Mouse (Mus musculus): ENCODE measurements around the gene Tubgcp6. TPM values are rescaled to one million over a fixed set of nuclear protein-coding genes. Genes with fewer than 3 reads are reported as not detected.

Gene Tubgcp6
- total RNA-seq, 2 experiments from 2014 or later = 20.2 to 23.4 TPM

DNA sequence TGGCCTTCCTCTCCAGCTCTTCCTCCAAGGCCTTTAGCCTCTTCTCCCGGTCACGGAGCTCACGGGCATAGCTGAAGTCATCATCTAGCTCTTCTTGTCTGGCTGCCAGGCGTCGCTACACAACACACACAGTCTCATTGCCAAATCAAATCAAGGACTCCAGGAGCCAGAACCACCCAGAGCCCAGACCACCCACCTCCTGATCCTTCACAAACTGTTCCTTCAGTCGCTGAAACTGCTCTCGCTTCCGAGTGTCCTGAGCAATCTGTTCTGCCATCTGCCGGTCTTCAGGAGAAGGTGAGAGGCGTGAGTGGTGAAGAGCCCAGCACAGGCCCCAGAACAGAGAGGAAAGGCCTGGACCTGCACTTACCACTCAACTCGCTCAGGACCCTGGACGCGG is 16.8 kb downstream of the Tubgcp6 start:
- no peak for ATAC-seq (replicated peaks; ENCODE audit: poor library complexity, severe bottlenecking)

- no peak for ATAC-seq (replicated peaks; ENCODE audit: poor library complexity, severe bottlenecking)
Measured at GRCm38 (mm10) chr15:89104425-89104824, 18.5 kb downstream of the Tubgcp6 start.

- ATAC-seq (replicated peaks; ENCODE audit: poor library complexity, severe bottlenecking) = no peak
Measured at GRCm38 (mm10) chr15:89103921-89104320, 19.0 kb downstream of the Tubgcp6 start.

DNA sequence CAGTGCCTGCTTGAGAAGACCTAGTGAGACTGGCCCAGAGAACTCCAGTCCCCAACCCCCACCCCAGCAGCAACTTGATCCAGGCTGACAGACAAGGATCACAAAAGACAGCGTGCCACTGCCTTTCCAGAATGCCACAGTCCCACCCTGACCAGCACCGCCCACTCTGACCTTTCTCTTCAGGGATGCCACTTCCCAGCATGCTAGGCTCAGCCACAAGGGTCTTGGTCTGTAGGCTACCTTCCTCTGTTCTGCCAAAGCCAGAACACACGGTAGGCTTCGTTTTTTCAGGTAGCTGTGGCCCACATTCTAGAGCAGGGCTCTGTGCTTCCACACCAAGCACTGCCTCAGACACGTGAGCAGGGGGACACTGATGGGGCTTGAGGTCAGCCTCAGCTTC is 20.3 kb downstream of the Tubgcp6 start:
- ATAC-seq (replicated peaks; ENCODE audit: poor library complexity, severe bottlenecking) = no peak

DNA sequence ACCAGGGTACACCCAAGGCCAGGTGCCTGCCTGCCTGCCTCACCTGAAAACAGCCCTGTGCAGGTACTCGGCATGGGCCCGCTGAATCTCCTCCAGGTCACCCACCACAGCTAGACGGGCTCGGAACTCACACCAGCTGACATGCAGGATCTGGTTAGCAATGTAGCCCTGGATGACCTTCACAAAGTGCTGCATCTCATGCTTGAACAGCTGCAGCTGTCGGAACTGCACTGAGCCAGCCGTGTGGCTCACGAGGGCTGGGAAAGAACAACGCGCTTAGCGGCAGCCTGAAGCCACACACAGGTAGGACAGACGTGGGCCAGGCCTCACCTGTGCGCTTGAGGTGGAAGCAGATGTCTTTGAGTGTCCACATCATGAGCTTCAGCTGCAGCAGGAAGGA is 22.1 kb downstream of the Tubgcp6 start:
- no peak for ATAC-seq (replicated peaks; ENCODE audit: poor library complexity, severe bottlenecking)

DNA sequence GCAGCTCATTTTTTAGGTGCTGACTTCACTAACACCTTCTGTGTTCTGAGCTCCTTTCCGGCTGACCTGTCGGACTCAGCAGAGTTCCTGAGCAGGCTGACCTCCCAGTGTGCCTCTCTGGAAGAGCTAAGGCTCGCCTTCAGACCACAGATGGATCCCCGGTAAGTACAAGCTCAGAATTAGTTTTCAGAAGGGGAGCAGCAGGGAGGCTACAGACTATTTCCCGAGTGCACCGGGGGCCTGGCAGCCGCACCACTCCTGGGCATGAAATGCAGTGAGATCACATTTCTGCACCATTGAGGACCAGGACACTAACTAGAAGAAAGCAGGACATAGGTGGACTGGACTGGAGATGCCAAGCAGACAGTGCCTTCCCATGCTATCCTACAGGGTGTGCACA is 24.3 kb downstream of the Tubgcp6 start:
- ATAC-seq (replicated peaks; ENCODE audit: poor library complexity, severe bottlenecking) = no peak

GRCm38 (mm10) chr15:89097450-89097849 is 25.5 kb downstream of the Tubgcp6 start:
- no peak for ATAC-seq (replicated peaks; ENCODE audit: poor library complexity, severe bottlenecking)

- no peak for ATAC-seq (replicated peaks; ENCODE audit: poor library complexity, severe bottlenecking)
Measured at GRCm38 (mm10) chr15:89092181-89092580, 30.7 kb downstream of the Tubgcp6 start.

DNA sequence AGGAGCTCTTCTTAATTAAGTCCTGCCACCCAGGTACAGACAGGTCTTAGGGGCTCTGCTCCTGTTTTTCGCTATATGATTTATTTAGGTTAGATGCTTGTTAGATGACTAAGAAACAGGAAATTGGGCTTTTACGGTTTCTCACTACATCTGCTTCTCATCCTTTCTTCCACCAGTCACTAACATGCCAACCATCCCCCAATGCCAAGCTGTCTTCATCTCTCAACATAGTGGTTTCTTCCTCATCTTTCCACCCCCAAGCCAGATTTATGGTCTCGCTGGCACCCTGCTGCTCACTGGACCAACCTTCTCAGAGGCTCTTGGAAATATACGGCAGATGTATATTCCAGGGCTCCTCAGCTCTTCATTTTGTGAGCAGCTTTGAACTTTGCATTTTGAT is 32.2 kb downstream of the Tubgcp6 start:
- no peak for ATAC-seq (replicated peaks; ENCODE audit: poor library complexity, severe bottlenecking)

DNA sequence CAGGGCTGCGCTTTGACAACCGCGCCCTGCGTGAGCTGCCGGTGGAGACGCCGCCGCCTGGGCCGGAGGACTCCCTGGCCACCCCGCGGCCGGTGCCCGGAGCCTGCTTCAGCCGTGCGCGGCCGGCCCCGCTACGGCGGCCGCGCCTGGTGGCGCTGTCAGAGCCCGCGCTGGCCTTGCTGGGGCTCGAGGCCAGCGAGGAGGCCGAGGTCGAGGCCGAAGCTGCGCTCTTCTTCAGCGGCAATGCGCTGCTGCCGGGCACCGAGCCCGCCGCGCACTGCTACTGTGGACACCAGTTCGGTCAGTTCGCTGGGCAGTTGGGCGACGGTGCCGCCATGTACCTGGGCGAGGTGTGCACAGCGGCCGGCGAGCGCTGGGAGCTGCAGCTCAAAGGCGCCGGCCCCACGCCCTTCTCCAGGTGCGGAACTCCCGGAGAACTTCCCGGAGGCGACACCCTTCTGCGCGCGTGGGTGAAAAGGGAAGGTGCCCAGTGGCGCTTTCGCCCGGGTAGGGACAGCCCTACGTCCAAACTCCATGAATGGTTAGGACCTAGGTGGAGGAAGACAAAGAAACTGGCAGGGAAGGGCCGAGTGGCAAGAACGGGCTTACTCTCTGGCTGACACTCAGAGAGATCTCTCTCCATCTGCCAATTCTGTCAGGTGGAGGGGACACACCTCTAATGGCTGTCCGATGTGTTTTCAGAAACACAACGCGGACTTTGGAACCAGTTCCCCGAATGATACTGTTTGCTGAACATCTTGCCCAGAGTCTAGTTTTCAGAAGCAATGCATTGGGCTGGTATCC is 33.5 kb downstream of the Tubgcp6 start:
- peak; percentile 31 for ATAC-seq (replicated peaks; ENCODE audit: poor library complexity, severe bottlenecking)

- ATAC-seq (replicated peaks; ENCODE audit: poor library complexity, severe bottlenecking) = peak; percentile 90
Measured at GRCm38 (mm10) chr15:89088607-89089247, 34.2 kb downstream of the Tubgcp6 start, which contains the start of gene Selenoo. Gene Selenoo, plus strand, starts transcription at chr15:89089084.

DNA sequence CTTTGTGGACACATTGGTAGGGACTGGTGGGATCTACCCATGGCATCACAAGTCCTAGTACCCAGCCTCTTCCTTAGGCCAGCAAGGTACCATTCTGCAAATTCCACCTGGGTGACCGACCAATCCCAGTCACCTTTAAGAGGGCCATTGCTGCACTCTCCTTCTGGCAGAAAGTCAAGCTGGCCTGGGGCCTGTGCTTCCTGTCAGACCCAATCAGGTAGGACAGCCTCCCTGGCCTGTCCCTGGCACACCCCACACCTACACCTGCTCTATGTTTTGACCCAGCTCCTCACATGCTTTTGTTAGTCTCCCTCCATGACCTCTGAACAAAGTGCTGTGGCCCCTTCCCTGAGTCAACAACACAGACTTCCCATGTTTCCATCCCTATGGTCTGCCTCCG is 38.1 kb downstream of the Tubgcp6 start:
- ATAC-seq (replicated peaks; ENCODE audit: poor library complexity, severe bottlenecking) = no peak

GRCm38 (mm10) chr15:89083906-89084305 is 39.0 kb downstream of the Tubgcp6 start:
- ATAC-seq (replicated peaks; ENCODE audit: poor library complexity, severe bottlenecking) = no peak

GRCm38 (mm10) chr15:89078208-89078836 is 44.6 kb downstream of the Tubgcp6 start:
- peak; percentile 61 for ATAC-seq (replicated peaks; ENCODE audit: poor library complexity, severe bottlenecking)

GRCm38 (mm10) chr15:89076156-89076731 is 46.7 kb downstream of the Tubgcp6 start:
- no peak for ATAC-seq (replicated peaks; ENCODE audit: poor library complexity, severe bottlenecking)

DNA sequence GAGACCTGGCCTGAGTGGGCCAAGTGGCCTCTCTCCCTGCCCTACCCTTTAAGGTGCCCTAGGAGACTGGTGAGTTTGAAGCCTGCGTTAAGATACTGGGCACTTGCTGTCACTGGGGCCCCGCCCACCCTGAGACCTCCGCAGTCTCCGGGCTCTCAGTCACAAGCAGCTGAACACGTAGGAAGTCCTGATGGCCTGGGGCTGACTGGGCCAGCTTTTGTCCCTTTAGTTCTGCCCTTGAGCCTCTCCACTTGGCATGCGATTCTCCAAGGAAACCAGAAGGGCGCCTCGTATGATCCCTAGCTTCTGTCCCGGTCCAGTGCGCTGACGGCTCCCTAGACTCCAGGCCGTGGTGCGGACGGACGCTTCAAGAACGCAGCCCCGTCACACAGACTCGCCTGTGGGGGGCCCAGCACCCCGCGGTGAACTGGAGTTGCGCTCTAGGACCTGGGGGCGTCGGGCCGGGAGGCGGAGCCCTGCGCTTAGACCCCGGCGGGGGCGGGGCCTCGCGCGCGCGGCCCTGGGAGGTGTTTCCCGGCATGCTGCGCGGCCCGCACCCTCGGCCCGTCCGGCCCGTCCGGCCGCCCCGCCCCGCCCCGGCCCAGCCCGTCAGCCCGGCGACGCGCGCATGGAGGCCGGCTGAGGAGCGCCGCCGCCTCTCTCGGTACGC is 47.3 kb downstream of the Tubgcp6 start:
- peak; percentile 57 for ATAC-seq (replicated peaks; ENCODE audit: poor library complexity, severe bottlenecking)

DNA sequence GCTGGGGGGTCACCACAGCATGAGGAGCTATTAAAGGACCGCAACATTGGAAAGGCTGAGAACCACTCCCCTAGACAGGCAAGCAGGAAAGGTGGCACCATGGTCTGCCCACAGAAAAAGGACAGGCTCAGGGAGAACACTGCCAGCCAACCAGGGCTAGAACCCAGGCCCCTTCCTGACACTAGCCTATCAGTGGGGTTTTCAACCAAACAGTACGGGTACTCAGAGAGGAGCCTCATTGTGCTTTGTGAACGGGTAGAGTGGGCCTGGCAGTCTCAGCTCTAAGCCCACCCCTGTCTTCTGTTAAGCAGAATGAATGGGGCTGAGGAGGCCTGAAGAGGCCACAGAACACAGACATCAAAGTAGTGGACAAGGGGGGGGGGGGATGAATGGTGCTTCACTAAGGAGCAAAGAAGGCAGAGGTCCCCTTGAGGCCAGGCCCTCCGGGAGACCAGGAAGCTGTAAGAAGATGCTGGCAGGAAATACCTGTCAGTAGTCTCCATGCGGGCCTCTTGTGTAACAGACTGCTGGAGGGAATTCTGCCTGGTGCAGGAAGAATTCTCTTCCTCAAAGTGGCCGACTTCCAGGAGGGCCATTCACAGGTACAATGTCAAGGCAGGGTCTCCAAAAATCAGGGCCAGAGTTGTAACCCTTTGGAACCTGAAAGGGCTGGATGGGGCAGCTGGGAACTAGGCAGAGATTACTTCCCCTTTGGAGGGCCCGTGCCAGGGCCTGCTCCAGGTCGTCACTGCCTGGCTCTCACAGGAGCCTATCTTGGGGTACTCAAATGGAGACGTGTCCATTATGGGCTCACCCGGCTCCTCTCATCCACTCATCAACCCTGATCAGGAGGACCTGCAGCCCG is 48.1 kb downstream of the Tubgcp6 start, which contains the start of gene Trabd:
Trabd (plus strand) TSS at position 512 of the 865 bp plus-strand sequence.
- peak; percentile 31 for ATAC-seq (replicated peaks; ENCODE audit: poor library complexity, severe bottlenecking)

GRCm38 (mm10) chr15:89073993-89074603 is 48.8 kb downstream of the Tubgcp6 start:
- peak; percentile 47 for ATAC-seq (replicated peaks; ENCODE audit: poor library complexity, severe bottlenecking)

- ATAC-seq (replicated peaks; ENCODE audit: poor library complexity, severe bottlenecking) = no peak
Measured at GRCm38 (mm10) chr15:89070606-89071005, 52.3 kb downstream of the Tubgcp6 start.

All from granulocyte monocyte progenitor cell, adult 5-6 weeks (primary cell).